Mouse (Mus musculus) liver, embryonic 14.5 days (tissue): ENCODE data around the gene Rtl9. TPM values are rescaled to one million over a fixed set of nuclear protein-coding genes. Genes with fewer than 3 reads are reported as not detected.
A peak's percentile ranks its signal among the peaks of the same experiment; 100 is the strongest.

Experiments used
- ATAC-seq: fragments of 200-750 bp; cut with Nextera tagmentation; 2 replicates; pipeline ENCODE4 v1.8.0; 2017; ENCODE audit warnings: moderate number of reproducible peaks, mild to moderate bottlenecking, moderate library complexity; ENCODE audit not compliant: insufficient read depth
- DNase-seq, 3 experiments: peaks; one replicate each; pipeline ENCODE4 v3.0.0-alpha.2; 2012 to 2013; ENCODE audit warnings: low read depth in 3 of 3, low spot score in 3 of 3
- H3K27ac ChIP-seq: fragments of 300-500 bp; sonication (generic); 2 replicates; pipeline ENCODE4 v1.5.1; 2014; ENCODE audit warnings: moderate library complexity, mild to moderate bottlenecking, control low read depth, inconsistent platforms
- H3K27me3 ChIP-seq: fragments of 300-500 bp; sonication (generic); 2 replicates; pipeline ENCODE4 v1.6.1; 2014; ENCODE audit warnings: mild to moderate bottlenecking, low read length, moderate library complexity; ENCODE audit not compliant: control insufficient read depth, insufficient read depth
- H3K36me3 ChIP-seq: fragments of 300-500 bp; sonication (generic); replicated peaks from 2 replicates; pipeline ENCODE4 v1.6.1; 2014; ENCODE audit warnings: low read depth; ENCODE audit not compliant: control insufficient read depth, insufficient read depth
- H3K4me1 ChIP-seq, 2 experiments: fragments of 200-500 bp in 1 of 2; fragments of 300-500 bp in 1 of 2; sonication (generic) in 1 of 2; replicated peaks; 2 replicates each; pipeline ENCODE4 v1.6.1; 2012 to 2014; ENCODE audit warnings: antibody characterized with exemption in 1 of 2, inconsistent platforms in 1 of 2, low read length in 1 of 2; ENCODE audit not compliant: control insufficient read depth in 2 of 2, insufficient read depth in 2 of 2
- H3K4me2 ChIP-seq: fragments of 300-500 bp; sonication (generic); 2 replicates; pipeline ENCODE4 v1.6.1; 2014; ENCODE audit warnings: low read depth, mild to moderate bottlenecking, control low read depth, moderate library complexity
- H3K4me3 ChIP-seq, 2 experiments: fragments of 200-500 bp in 1 of 2; fragments of 300-500 bp in 1 of 2; sonication (generic) in 1 of 2; 2 replicates each; pipeline ENCODE4 v1.5.1; 2012 to 2014; ENCODE audit warnings: low read depth in 2 of 2, low read length in 2 of 2, mild to moderate bottlenecking in 2 of 2, control low read depth in 1 of 2, inconsistent platforms in 1 of 2, moderate library complexity in 1 of 2; ENCODE audit not compliant: insufficient read depth in 1 of 2
- H3K9ac ChIP-seq: fragments of 300-500 bp; sonication (generic); replicated peaks from 2 replicates; pipeline ENCODE4 v1.6.1; 2014; ENCODE audit warnings: mild to moderate bottlenecking, control low read depth, moderate library complexity
- H3K9me3 ChIP-seq: fragments of 300-500 bp; sonication (generic); 2 replicates; pipeline ENCODE4 v1.6.1; 2016; ENCODE audit warnings: low read length, mixed read lengths; ENCODE audit not compliant: control insufficient read depth
- CTCF ChIP-seq: IDR thresholded peaks from 2 replicates; pipeline ENCODE4 v1.5.1; 2016; ENCODE audit warnings: antibody characterized with exemption, low read depth, control low read depth
- EP300 ChIP-seq: IDR thresholded peaks from 2 replicates; pipeline ENCODE4 v1.6.1; 2016; ENCODE audit warnings: antibody characterized with exemption, low read depth
- WGBS: fragments of 180-500 bp; shearing (Covaris S2); extraction: QIAGEN DNeasy Blood & Tissue Kit; methylation state at CpG from one replicate; pipeline ENCODE4 v1.1.7; 2014; ENCODE audit not compliant: insufficient replicate concordance; 5-methylcytosine and 5-hydroxymethylcytosine counted together
- polyA plus RNA-seq, 2 experiments: library from polyadenylated mRNA; depleted of rRNA in 1 of 2; stranded (reverse) in 1 of 2; unstranded in 1 of 2; fragments of >200 nt; fragmentation: Nextera tagmentation in 1 of 2; extraction: Ambion mirVana in 1 of 2; gene quantifications; 2 replicates each; pipeline versions ENCODE4 v1.2.1 to v1.2.3; 2012 to 2014

The Rtl9 gene
- polyA plus RNA-seq, 2 experiments, result 0.02 TPM; not detected in 1

DNA sequence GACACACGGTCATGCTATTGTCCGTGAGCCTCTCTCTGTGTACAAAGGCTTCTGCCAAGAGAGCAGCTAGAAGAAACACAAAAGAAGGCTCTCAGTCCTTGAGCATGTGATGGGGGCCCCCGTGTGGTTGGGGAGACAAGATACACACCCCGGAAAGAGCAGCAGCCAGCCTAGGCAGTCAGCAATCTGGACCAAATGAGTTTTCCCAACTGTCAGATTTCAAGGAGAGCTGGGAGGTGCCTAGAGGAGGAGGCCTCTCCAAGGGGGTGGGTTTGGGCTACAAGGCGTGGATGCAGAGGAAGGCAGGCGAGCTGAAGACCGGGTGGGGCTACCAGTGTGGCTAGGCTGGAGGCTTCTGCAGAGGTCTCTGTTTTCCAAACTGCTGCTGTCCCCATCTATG is 35.6 kb upstream of the Rtl9 start:
- DNase-seq, result no peak
- 37% methylated on average over 7 of the region's 7 CpGs for WGBS
- Histone ChIP-seq H3K36me3 (no peaks in the 10 kb centered on the region), H3K9me3 (no peaks in the 10 kb centered on the region), H3K4me2 (no peak overlapping the region), H3K4me1 (no peaks in the 10 kb centered on the region), H3K27ac (no peak overlapping the region), H3K4me3 (no peak overlapping the region), H3K27me3 (peaks cover 4% of the 10 kb centered on the region), H3K9ac (no peak overlapping the region)
- ATAC-seq, result no peak
- TF ChIP-seq CTCF (0 out of 2 replicates have a peak, but pooled peaks have one; percentile 22), EP300 (no peak)

DNA sequence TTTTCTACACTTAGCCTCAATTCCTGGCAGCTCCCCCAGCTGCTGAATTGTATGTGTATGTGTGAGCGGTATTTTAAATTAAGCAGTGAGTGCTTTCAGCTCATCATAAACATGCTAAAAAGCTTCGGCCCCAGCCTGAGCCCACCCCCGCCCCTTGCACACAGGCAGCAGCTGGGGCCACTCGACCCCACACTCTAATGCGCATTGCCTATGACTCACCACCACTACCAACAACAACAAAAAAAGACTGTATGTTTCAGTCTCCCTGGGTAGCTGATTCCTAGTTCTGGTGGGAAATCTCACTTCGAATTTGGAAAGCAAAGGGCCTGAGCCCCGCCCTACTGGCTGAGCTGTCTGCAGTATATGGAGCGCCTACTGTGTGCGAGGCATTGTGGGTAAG is 35.1 kb upstream of the Rtl9 start:
- DNase-seq, result no peak
- H3K27ac ChIP-seq, result no peak overlapping the region
- peaks cover 1% of the 10 kb centered on the region for H3K27me3 ChIP-seq
- no peak overlapping the region for H3K9ac ChIP-seq
- TF ChIP-seq CTCF, result no peak
- no peak for TF ChIP-seq EP300
- no peak for ATAC-seq
- no peaks in the 10 kb centered on the region for H3K4me1 ChIP-seq
- WGBS, result 60% methylated on average over 9 of the region's 9 CpGs
- H3K9me3 ChIP-seq, result no peaks in the 10 kb centered on the region
- H3K4me2 ChIP-seq, result no peak overlapping the region
- H3K4me3 ChIP-seq, result no peak overlapping the region
- no peaks in the 10 kb centered on the region for H3K36me3 ChIP-seq

DNA sequence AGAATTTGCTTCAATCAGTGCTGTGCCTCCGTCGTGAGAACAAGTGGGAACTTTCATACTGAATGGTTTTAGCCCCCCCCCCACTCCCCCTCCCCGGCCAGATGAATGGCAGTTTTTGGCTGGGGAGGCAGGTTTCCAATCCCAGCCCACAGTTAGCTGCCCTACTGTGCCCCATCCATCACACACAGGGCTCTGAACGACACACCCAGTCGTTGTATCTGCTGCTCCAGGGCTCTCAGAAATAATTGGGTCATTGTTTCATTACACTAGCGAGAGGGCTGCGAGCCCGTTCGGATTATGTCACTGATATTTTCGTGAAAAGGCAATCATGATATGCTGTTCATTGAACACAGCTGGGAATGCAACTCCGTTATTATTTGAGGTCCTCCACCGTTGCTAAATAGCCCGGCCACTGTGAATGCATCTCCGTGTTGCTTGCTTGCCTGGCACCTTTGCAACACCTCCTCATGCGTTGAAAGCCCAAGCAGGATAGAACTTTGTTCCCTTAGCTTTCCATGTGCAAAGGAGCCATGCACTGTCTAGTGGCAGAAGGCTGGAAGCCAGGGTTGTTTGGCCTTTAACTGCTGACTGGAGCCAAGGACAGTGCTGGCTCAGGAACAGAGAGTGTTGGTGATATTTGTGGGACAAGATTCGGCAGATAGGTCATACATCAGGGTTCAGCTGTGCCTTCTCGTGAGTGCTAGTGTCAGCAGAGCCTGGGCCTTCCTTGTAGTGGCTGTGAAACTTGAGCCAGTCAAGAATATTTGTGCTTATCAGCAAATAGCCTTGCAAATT is 32.9 kb upstream of the Rtl9 start:
- H3K27ac ChIP-seq, result no peak overlapping the region
- no peaks in the 10 kb centered on the region for H3K36me3 ChIP-seq
- DNase-seq, result no peak
- H3K9me3 ChIP-seq, result no peaks in the 10 kb centered on the region
- ATAC-seq, result no peak
- no peak for TF ChIP-seq EP300
- no peak for TF ChIP-seq CTCF
- no peak overlapping the region for H3K4me2 ChIP-seq
- H3K9ac ChIP-seq, result no peak overlapping the region
- WGBS, result 59% methylated on average over 17 of the region's 17 CpGs
- H3K4me1 ChIP-seq, result no peaks in the 10 kb centered on the region
- no peak overlapping the region for H3K4me3 ChIP-seq
- no peaks in the 10 kb centered on the region for H3K27me3 ChIP-seq

DNA sequence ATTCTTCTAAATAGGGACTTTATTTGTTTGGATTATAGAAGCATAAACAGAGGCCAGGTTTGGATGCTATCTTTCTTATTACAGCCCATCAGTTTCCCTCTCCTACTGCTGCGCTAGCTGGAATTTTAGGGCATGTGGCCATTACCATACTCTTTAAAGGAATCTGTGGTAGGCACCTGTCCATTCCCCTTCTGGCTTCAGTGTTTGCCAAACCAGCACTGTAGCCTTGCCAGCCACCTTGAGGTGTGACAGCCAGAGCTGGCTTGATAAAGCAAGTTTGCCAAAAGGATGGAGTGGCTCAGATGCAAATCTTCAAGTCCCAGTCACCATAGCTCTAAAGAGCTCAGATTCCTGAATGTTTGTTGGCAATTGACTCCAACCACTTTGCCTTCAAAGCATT is 32.3 kb upstream of the Rtl9 start:
- no peaks in the 10 kb centered on the region for H3K9me3 ChIP-seq
- H3K27me3 ChIP-seq, result no peaks in the 10 kb centered on the region
- no peaks in the 10 kb centered on the region for H3K4me1 ChIP-seq
- 69% methylated on average over 1 of the region's 1 CpGs for WGBS
- no peak for TF ChIP-seq EP300
- no peak for TF ChIP-seq CTCF
- DNase-seq (no peak), ATAC-seq (no peak)
- no peak overlapping the region for H3K27ac ChIP-seq
- no peak overlapping the region for H3K9ac ChIP-seq
- H3K4me2 ChIP-seq, result no peak overlapping the region
- H3K36me3 ChIP-seq, result no peaks in the 10 kb centered on the region
- H3K4me3 ChIP-seq, result no peak overlapping the region

DNA sequence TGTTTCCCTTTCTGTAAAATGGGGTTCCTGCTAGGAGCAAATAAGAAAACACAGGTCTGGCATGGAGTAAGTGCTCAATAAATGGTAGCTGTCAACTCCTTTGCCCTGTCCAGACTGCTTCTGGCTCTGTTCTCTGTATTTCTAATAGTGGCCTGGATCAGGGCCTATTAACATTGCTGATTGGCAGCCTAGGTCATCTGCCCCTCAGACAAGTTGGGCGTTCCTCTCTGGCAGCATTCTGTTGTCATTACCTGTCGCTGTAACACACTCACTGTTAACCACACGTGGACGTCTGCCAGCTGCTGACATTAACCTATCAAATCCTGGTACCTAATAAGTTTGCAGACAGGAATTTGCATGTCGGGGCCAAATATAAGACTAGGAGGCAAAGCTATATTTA is 31.8 kb upstream of the Rtl9 start:
- Histone ChIP-seq H3K9ac (no peak overlapping the region), H3K4me2 (no peak overlapping the region), H3K9me3 (no peaks in the 10 kb centered on the region), H3K36me3 (no peaks in the 10 kb centered on the region), H3K4me3 (no peak overlapping the region), H3K4me1 (no peaks in the 10 kb centered on the region), H3K27ac (no peak overlapping the region), H3K27me3 (no peaks in the 10 kb centered on the region)
- DNase-seq (no peak), ATAC-seq (no peak)
- 45% methylated on average over 5 of the region's 5 CpGs for WGBS
- no peak for TF ChIP-seq CTCF
- TF ChIP-seq EP300, result no peak
